8 mouse cellular contexts compared by ENCODE assay signal in the genomic region with DNA sequence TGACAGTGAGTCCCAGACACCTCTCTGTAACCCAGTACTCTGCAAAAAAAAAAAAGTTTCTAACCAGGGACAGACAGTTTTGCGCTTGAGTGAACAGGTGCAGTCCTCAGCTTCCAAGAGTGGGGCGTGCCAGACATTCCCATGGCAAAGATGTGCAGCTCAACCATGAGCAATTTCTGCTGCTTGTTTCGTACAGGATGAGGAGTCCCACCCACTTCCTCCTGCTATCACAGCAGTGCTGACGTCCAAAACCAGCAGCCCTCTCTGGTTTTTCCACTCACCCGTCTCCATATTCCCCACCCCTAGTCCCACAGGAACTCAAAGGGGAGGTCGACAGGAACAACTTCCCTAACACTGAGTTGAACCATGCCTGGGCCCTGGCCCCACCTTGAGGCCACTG. TPM values are rescaled to one million over a fixed set of nuclear protein-coding genes. Genes with fewer than 3 reads are reported as not detected.
DNase-seq lines count a peak whose midpoint lies in the region; ATAC-seq and TF ChIP-seq lines count a peak whose summit lies in the region.

No protein-coding gene starts in this region.

- H3K79me2 ChIP-seq in heart, adult 2 months (replicated peaks; ENCODE audit: control insufficient read depth, insufficient read depth, low read length) = no peaks in the 10 kb centered on the region

- H3K4me2 ChIP-seq in hindbrain, embryonic 15.5 days = peak overlapping the region; percentile 69
- no peak overlapping the region for H3K4me2 ChIP-seq in hindbrain, embryonic 12.5 days (replicated peaks)

- no peak for ATAC-seq in hindbrain, embryonic 15.5 days (ENCODE audit: low FRiP score, low read depth)
- ATAC-seq in hindbrain, embryonic 12.5 days (ENCODE audit: low FRiP score) = no peak

- H3K36me3 ChIP-seq in hindbrain, embryonic 15.5 days = no peaks in the 10 kb centered on the region
- no peaks in the 10 kb centered on the region for H3K36me3 ChIP-seq in hindbrain, embryonic 12.5 days
- H3K36me3 ChIP-seq in heart, adult 2 months (ENCODE audit: control insufficient read depth, insufficient read depth, low read length) = peaks cover 5% of the 10 kb centered on the region; the same call in 1 of the 2 replicates

- peak; percentile 79 for DNase-seq in CD4-positive helper T cell, adult 2 months (ENCODE audit: low read depth, low spot score)
- DNase-seq in heart, adult 2 months = peak; percentile 59 to 76
- DNase-seq in kidney, postnatal 36 days = peak; percentile 67 to 77
- peak; percentile 62 for DNase-seq in telencephalon, adult 2 months (ENCODE audit: low read depth, low spot score)
- DNase-seq in embryo, embryonic 11 days = no peak
- DNase-seq in urinary bladder, adult 2 months (ENCODE audit: low spot score) = no peak

- intact Hi-C loops in heart, adult 2 months (cut with DNase I) = loop anchor here (1.0 kb wide), 1 partner anchor 20 kb away; a partner anchor contains a TSS

- peak; percentile 96 for TF ChIP-seq EP300 in heart, adult 2 months (IDR thresholded peaks at IDR 0.05; ENCODE audit: insufficient read depth, low read depth, low read length)

- TF ChIP-seq CTCF in heart, adult 2 months (IDR thresholded peaks at IDR 0.05) = no peak; the same call in 1 of the 2 replicates

- 73% methylated on average over 6 of the region's 6 CpGs for WGBS in hindbrain, embryonic 15.5 days
- 68% methylated on average over 6 of the region's 6 CpGs for WGBS in hindbrain, embryonic 12.5 days
- WGBS in heart, adult 2 months = 33% methylated on average over 6 of the region's 6 CpGs

- peaks cover 18% of the 10 kb centered on the region for H3K27me3 ChIP-seq in hindbrain, embryonic 15.5 days
- H3K27me3 ChIP-seq in hindbrain, embryonic 12.5 days = peaks cover 47% of the 10 kb centered on the region
- H3K27me3 ChIP-seq in heart, adult 2 months (ENCODE audit: control insufficient read depth, insufficient read depth, low read length) = no peaks in the 10 kb centered on the region

- H3K4me1 ChIP-seq in hindbrain, embryonic 15.5 days (replicated peaks) = peaks cover 45% of the 10 kb centered on the region
- peaks cover 28% of the 10 kb centered on the region for H3K4me1 ChIP-seq in hindbrain, embryonic 12.5 days
- H3K4me1 ChIP-seq in heart, adult 2 months (ENCODE audit: control insufficient read depth, insufficient read depth, low read length) = peaks cover 12% of the 10 kb centered on the region

- no peak overlapping the region for H3K9ac ChIP-seq in hindbrain, embryonic 15.5 days
- no peak overlapping the region for H3K9ac ChIP-seq in hindbrain, embryonic 12.5 days
- no peak overlapping the region for H3K9ac ChIP-seq in heart, adult 2 months (ENCODE audit: low read depth, low read length)

- H3K27ac ChIP-seq in hindbrain, embryonic 15.5 days (replicated peaks) = no peak overlapping the region
- H3K27ac ChIP-seq in hindbrain, embryonic 12.5 days = no peak overlapping the region
- peak overlapping the region; percentile 69 for H3K27ac ChIP-seq in heart, adult 2 months

- H3K9me3 ChIP-seq in hindbrain, embryonic 15.5 days = no peaks in the 10 kb centered on the region
- no peaks in the 10 kb centered on the region for H3K9me3 ChIP-seq in hindbrain, embryonic 12.5 days (replicated peaks)

- no peak overlapping the region for H3K4me3 ChIP-seq in hindbrain, embryonic 15.5 days
- H3K4me3 ChIP-seq in hindbrain, embryonic 12.5 days = no peak overlapping the region
- no peak overlapping the region for H3K4me3 ChIP-seq in heart, adult 2 months

- peak; percentile 56 for TF ChIP-seq POLR2A in heart, adult 2 months (IDR thresholded peaks at IDR 0.05; ENCODE audit: insufficient read depth, low read depth, low read length)

RNA-seq across cellular contexts. Expression of a gene that starts 7.5 kb away (rescaled TPM):
- 2.9 and 3.6 TPM in 2 replicates for polyA plus RNA-seq in hindbrain, embryonic 15.5 days (2015; fragmentation: Nextera tagmentation; extraction: Ambion mirVana)
- polyA plus RNA-seq in hindbrain, embryonic 12.5 days (2016; fragmentation: Nextera tagmentation; extraction: Ambion mirVana) = 0.35 and 0.46 TPM in 2 replicates
- 1 to 10 TPM in 1 of 2 experiments, under 1 TPM in 1; 0.89 to 1.1 TPM for total RNA-seq in heart, adult 2 months (2021)
- polyA plus RNA-seq in heart, adult 2 months (2012; rRNA removed) = 2.2 and 2.3 TPM in 2 replicates
- 3.1 and 5.1 TPM in 2 replicates for polyA plus RNA-seq in urinary bladder, adult 2 months (2012; rRNA removed)

RNA-seq across cellular contexts. Expression of a gene that starts 9.1 kb away (rescaled TPM):
- polyA plus RNA-seq in hindbrain, embryonic 15.5 days (2015; fragmentation: Nextera tagmentation; extraction: Ambion mirVana) = 49.7 and 56.5 TPM in 2 replicates
- 38.7 and 43.5 TPM in 2 replicates for polyA plus RNA-seq in hindbrain, embryonic 12.5 days (2016; fragmentation: Nextera tagmentation; extraction: Ambion mirVana)
- total RNA-seq in heart, adult 2 months (2021) = 10 to 100 TPM; 81.2 to 89.8 TPM
- polyA plus RNA-seq in heart, adult 2 months (2012; rRNA removed) = 148 and 151 TPM in 2 replicates
- 24.8 and 28.8 TPM in 2 replicates for polyA plus RNA-seq in urinary bladder, adult 2 months (2012; rRNA removed)

RNA-seq across cellular contexts. Expression of a gene that starts 19.8 kb away (rescaled TPM):
- polyA plus RNA-seq in hindbrain, embryonic 15.5 days (2015; fragmentation: Nextera tagmentation; extraction: Ambion mirVana) = 9.6 and 10.7 TPM in 2 replicates
- 8.8 and 9.0 TPM in 2 replicates for polyA plus RNA-seq in hindbrain, embryonic 12.5 days (2016; fragmentation: Nextera tagmentation; extraction: Ambion mirVana)
- 10 to 100 TPM; 23.5 to 24.4 TPM for total RNA-seq in heart, adult 2 months (2021)
- polyA plus RNA-seq in heart, adult 2 months (2012; rRNA removed) = 26.3 and 30.7 TPM in 2 replicates
- polyA plus RNA-seq in urinary bladder, adult 2 months (2012; rRNA removed) = 7.3 and 8.3 TPM in 2 replicates

RNA-seq across cellular contexts. Expression of a gene that starts 28.8 kb away (rescaled TPM):
- polyA plus RNA-seq in hindbrain, embryonic 15.5 days (2015; fragmentation: Nextera tagmentation; extraction: Ambion mirVana) = 0.88 and 1.4 TPM in 2 replicates
- 1.0 and 1.2 TPM in 2 replicates for polyA plus RNA-seq in hindbrain, embryonic 12.5 days (2016; fragmentation: Nextera tagmentation; extraction: Ambion mirVana)
- under 1 TPM in 1 of 2 experiments, not detected in 1; 0.14 TPM for total RNA-seq in heart, adult 2 months (2021)
- 0.32 and 0.59 TPM in 2 replicates for polyA plus RNA-seq in heart, adult 2 months (2012; rRNA removed)
- polyA plus RNA-seq in urinary bladder, adult 2 months (2012; rRNA removed) = 0.29 and 0.50 TPM in 2 replicates

RNA-seq across cellular contexts. Expression of a gene that starts 33.0 kb away (rescaled TPM):
- 13.0 and 17.9 TPM in 2 replicates for polyA plus RNA-seq in hindbrain, embryonic 15.5 days (2015; fragmentation: Nextera tagmentation; extraction: Ambion mirVana)
- polyA plus RNA-seq in hindbrain, embryonic 12.5 days (2016; fragmentation: Nextera tagmentation; extraction: Ambion mirVana) = 14.6 and 17.4 TPM in 2 replicates
- total RNA-seq in heart, adult 2 months (2021) = 10 to 100 TPM; 59.3 to 68.5 TPM
- polyA plus RNA-seq in heart, adult 2 months (2012; rRNA removed) = 119 and 121 TPM in 2 replicates
- 56.0 and 70.5 TPM in 2 replicates for polyA plus RNA-seq in urinary bladder, adult 2 months (2012; rRNA removed)

Comparison
In these comparisons a context has a peak if more than half of its experiments do, and no peak if none do; other contexts are left out.
1. DNase-seq: peak in CD4-positive helper T cell, adult 2 months (single experiment), heart, adult 2 months (2 of 2), kidney, postnatal 36 days (2 of 2) and telencephalon, adult 2 months (single experiment); none in embryo, embryonic 11 days (single experiment) and urinary bladder, adult 2 months (single experiment).